Mouse (Mus musculus) C2C12 (cell line): ENCODE results near the gene Rnf166. TPM values are rescaled to one million over a fixed set of nuclear protein-coding genes. Genes with fewer than 3 reads are reported as not detected.

Source experiments
- H3K27me3 ChIP-seq: one replicate; pipeline ENCODE4 v1.6.1; 2011; ENCODE audit not compliant: control insufficient read depth, insufficient read depth, insufficient read length
- H3K36me3 ChIP-seq: one replicate; pipeline ENCODE4 v1.6.1; 2011; ENCODE audit not compliant: control insufficient read depth, insufficient read depth
- H3K4me3 ChIP-seq: one replicate; pipeline ENCODE4 v1.5.1; 2011; ENCODE audit warnings: mild to moderate bottlenecking, control low read depth; ENCODE audit not compliant: poor library complexity, insufficient read depth, severe bottlenecking
- H3K79me2 ChIP-seq: one replicate; pipeline ENCODE4 v1.6.1; 2011; ENCODE audit not compliant: control insufficient read depth, insufficient read depth
- H3K79me3 ChIP-seq: one replicate; pipeline ENCODE4 v1.6.1; 2011; ENCODE audit warnings: low read depth, control low read depth
- H3ac ChIP-seq: one replicate; pipeline ENCODE3; 2011; ENCODE audit warnings: low read depth; ENCODE audit not compliant: control insufficient read depth, insufficient read length
- CEBPB ChIP-seq: IDR thresholded peaks from one replicate; pipeline ENCODE4 v1.6.1; 2011; ENCODE audit warnings: low read depth, mild to moderate bottlenecking, control low read depth, moderate library complexity
- CTCF ChIP-seq: IDR thresholded peaks from one replicate; pipeline ENCODE4 v1.5.1; 2011; ENCODE audit not compliant: control insufficient read depth, insufficient read depth, insufficient read length
- FOSL1 ChIP-seq: IDR thresholded peaks from one replicate; pipeline ENCODE4 v1.8.0; 2011; ENCODE audit warnings: mild to moderate bottlenecking, low read length; ENCODE audit not compliant: poor library complexity, insufficient read depth, severe bottlenecking
- MAX ChIP-seq: IDR thresholded peaks from one replicate; pipeline ENCODE4 v1.6.1; 2011; ENCODE audit warnings: mild to moderate bottlenecking, control low read depth
- MYOD1 ChIP-seq: IDR thresholded peaks from one replicate; pipeline ENCODE4 v1.6.1; 2011; ENCODE audit warnings: low read depth; ENCODE audit not compliant: control insufficient read depth, insufficient read length
- MYOG ChIP-seq: IDR thresholded peaks from one replicate; pipeline ENCODE4 v1.6.1; 2011; ENCODE audit not compliant: control insufficient read depth, insufficient read length; ENCODE audit errors: extremely low read depth
- USF1 ChIP-seq: IDR thresholded peaks from one replicate; pipeline ENCODE4 v1.6.1; 2011; ENCODE audit warnings: low read depth, mild to moderate bottlenecking, control low read depth, moderate library complexity
- polyA plus RNA-seq: library from polyadenylated mRNA; unstranded; fragments of >200 nt; fragmentation: generic; extraction: Trizol; gene quantifications from one replicate; pipeline ENCODE4 v1.2.1, GENCODE M21; 2012; ENCODE audit warnings: missing spikeins

Gene Rnf166
- polyA plus RNA-seq, 1 experiment: 22.7 TPM

DNA sequence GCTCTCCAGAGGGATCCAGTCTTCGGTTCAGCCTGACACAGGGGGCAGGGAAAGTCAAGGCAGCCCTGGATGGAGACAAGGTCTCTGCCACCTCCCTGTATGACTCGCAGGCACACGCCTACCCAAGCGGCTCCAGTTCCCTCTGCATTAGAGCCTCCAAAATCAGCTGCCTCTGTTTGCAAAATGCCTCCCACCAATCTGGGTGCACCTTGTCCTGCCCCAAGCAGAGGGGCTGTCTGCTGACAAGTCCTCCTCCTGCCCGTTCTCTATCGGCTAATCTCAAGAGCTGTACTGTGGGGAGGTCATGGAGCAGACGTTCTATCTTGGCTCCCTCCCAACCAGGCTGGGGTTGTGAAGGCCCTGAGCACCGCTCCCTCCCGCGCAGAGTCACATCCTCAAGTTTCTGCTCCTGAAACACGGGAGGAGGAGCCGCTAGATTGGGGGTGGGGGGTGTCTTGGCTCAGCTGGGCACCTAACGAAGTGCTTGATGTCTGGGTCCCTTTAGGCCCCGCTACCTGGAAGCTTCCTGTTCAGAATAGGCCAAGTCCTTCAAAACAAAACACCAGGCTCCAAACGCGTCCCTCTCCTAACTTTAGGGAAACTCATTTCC, 808 bp downstream of the Rnf166 start:
- H3K79me2 ChIP-seq: peaks cover 42% of the 10 kb centered on the region
- TF ChIP-seq CTCF: no peak
- TF ChIP-seq FOSL1: no peak
- TF ChIP-seq MYOD1: no peak
- TF ChIP-seq MYOG: no peak
- no peak for TF ChIP-seq CEBPB
- TF ChIP-seq MAX: no peak
- no peak for TF ChIP-seq USF1
- peaks cover 9% of the 10 kb centered on the region for H3K79me3 ChIP-seq
- peak overlapping the region; percentile 93 for H3K4me3 ChIP-seq
- H3ac ChIP-seq: peak overlapping the region; percentile 100
- no peaks in the 10 kb centered on the region for H3K27me3 ChIP-seq
- H3K36me3 ChIP-seq: peaks cover 23% of the 10 kb centered on the region

GRCm38 (mm10) chr8:122473911-122474421, 1.9 kb downstream of the Rnf166 start:
- peaks cover 9% of the 10 kb centered on the region for H3K79me3 ChIP-seq
- H3K27me3 ChIP-seq: no peaks in the 10 kb centered on the region
- H3ac ChIP-seq: no peak overlapping the region
- no peak overlapping the region for H3K4me3 ChIP-seq
- TF ChIP-seq FOSL1 (no peak), MYOD1 (no peak), CEBPB (no peak), MAX (no peak), CTCF (no peak), USF1 (no peak), MYOG (no peak)
- H3K79me2 ChIP-seq: peaks cover 42% of the 10 kb centered on the region
- H3K36me3 ChIP-seq: peaks cover 16% of the 10 kb centered on the region

DNA sequence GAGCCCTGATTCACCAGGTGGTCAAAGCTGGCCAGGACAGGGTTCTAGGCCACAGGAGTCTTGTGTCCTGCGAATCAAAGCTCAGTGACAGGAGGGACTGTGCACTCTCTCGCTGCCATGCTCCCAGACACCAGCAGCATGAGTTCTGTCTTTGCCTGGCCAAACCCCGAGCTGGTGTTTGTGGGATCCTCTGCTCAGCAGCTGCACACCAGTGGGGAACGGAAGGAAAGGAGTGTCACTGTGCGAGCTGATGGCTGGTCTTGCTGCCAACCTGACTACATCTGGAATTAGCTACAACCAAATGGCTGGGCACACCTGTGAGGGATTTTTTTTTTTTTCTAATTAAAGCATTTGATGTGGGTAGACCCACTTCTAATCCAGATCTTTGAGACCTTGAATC, 5.2 kb downstream of the Rnf166 start:
- Histone ChIP-seq H3K27me3 (no peaks in the 10 kb centered on the region), H3ac (peak overlapping the region; percentile 34), H3K36me3 (peaks cover 8% of the 10 kb centered on the region), H3K79me3 (peaks cover 4% of the 10 kb centered on the region), H3K79me2 (peaks cover 23% of the 10 kb centered on the region), H3K4me3 (no peak overlapping the region)
- TF ChIP-seq CTCF: no peak
- no peak for TF ChIP-seq MAX
- TF ChIP-seq MYOD1: no peak
- no peak for TF ChIP-seq MYOG
- no peak for TF ChIP-seq USF1
- no peak for TF ChIP-seq CEBPB
- no peak for TF ChIP-seq FOSL1

GRCm38 (mm10) chr8:122469965-122470364, 5.9 kb downstream of the Rnf166 start:
- Histone ChIP-seq H3K27me3 (no peaks in the 10 kb centered on the region), H3K79me3 (peaks cover 3% of the 10 kb centered on the region), H3K36me3 (peaks cover 8% of the 10 kb centered on the region), H3ac (no peak overlapping the region), H3K79me2 (peaks cover 18% of the 10 kb centered on the region), H3K4me3 (no peak overlapping the region)
- TF ChIP-seq CEBPB (no peak), CTCF (no peak), MYOD1 (no peak), FOSL1 (no peak), MAX (no peak), MYOG (no peak), USF1 (no peak)

DNA sequence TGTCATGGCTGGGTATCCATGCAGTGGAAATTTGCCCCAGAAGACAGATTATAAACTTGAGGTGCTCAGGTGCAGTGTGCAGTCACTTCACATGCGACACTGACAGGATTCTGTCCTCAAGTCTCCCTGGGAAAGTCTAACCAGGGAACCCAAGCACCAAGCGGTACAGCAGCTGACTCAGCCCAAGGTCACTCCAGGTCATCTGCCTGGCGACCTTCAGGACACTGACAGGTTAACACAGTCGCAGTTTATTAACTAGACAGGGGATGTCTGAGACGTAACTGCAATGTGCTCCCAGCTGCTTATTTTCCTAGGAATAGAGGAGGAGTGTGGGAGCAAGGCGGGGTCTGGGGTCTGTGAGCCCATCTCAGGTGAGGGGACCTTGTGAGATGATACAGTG, 6.5 kb downstream of the Rnf166 start:
- peaks cover 13% of the 10 kb centered on the region for H3K79me2 ChIP-seq
- no peaks in the 10 kb centered on the region for H3K79me3 ChIP-seq
- peaks cover 8% of the 10 kb centered on the region for H3K36me3 ChIP-seq
- H3K4me3 ChIP-seq: no peak overlapping the region
- TF ChIP-seq FOSL1 (no peak), CEBPB (no peak), MYOG (no peak), CTCF (no peak)
- H3ac ChIP-seq: no peak overlapping the region
- no peaks in the 10 kb centered on the region for H3K27me3 ChIP-seq

GRCm38 (mm10) chr8:122467816-122468215, 8.0 kb downstream of the Rnf166 start:
- no peaks in the 10 kb centered on the region for H3K79me2 ChIP-seq
- no peaks in the 10 kb centered on the region for H3K79me3 ChIP-seq
- no peaks in the 10 kb centered on the region for H3K27me3 ChIP-seq
- H3ac ChIP-seq: no peak overlapping the region
- H3K4me3 ChIP-seq: no peak overlapping the region
- no peaks in the 10 kb centered on the region for H3K36me3 ChIP-seq
- TF ChIP-seq MYOG (no peak), USF1 (no peak), CTCF (no peak), MYOD1 (no peak), CEBPB (no peak), MAX (no peak), FOSL1 (no peak)
